Mouse (Mus musculus) small intestine, adult 2 months (tissue): ENCODE measurements around the gene Kcnmb2.

ENCODE experiments used
- CTCF ChIP-seq: fragments of 200-500 bp; IDR thresholded peaks from 2 replicates; pipeline ENCODE4 v1.5.1; 2012; ENCODE audit warnings: low read depth, mild to moderate bottlenecking, control low read depth, inconsistent platforms, low read length, moderate library complexity, mixed read lengths; ENCODE audit not compliant: insufficient replicate concordance, insufficient read length; ENCODE audit errors: extremely low read depth
- POLR2A ChIP-seq: fragments of 200-500 bp; IDR thresholded peaks from 2 replicates; pipeline ENCODE4 v1.6.1; 2012; ENCODE audit warnings: low read depth, mild to moderate bottlenecking, control low read depth, inconsistent platforms, low read length, moderate library complexity

DNA sequence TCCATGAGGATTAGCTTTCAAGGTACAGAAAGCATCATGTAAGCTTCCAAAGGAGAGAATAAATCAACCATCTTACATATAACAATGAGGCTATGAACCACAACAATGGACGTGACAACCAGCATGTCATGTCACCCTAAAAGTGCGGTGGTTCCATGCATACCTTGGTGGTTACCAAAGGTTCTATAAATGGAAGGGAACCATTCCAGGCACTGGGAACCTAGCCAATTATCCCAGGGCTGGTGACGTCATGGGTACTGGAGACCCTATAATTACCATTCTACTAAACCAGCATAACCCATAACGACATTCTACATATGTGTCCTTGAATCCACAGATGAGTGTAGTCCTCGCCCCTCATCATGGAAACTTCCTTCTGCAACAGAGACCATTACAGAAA is 291.7 kb downstream of the Kcnmb2 start:
- TF ChIP-seq CTCF (no peak), POLR2A (no peak)
